Mouse (Mus musculus) naive thymus-derived CD4-positive, alpha-beta T cell, adult 5 months (primary cell): ENCODE results near the gene Bcl2a1c. TPM values are rescaled to one million over a fixed set of nuclear protein-coding genes. Genes with fewer than 3 reads are reported as not detected.

Experiments used
- polyA plus RNA-seq: library from polyadenylated mRNA; unstranded; fragments of 100-300 nt; shearing (Covaris generic); gene quantifications from one replicate; pipeline ENCODE4 v1.2.1, GENCODE M21; 2017

Gene Bcl2a1c
- polyA plus RNA-seq: not detected

DNA sequence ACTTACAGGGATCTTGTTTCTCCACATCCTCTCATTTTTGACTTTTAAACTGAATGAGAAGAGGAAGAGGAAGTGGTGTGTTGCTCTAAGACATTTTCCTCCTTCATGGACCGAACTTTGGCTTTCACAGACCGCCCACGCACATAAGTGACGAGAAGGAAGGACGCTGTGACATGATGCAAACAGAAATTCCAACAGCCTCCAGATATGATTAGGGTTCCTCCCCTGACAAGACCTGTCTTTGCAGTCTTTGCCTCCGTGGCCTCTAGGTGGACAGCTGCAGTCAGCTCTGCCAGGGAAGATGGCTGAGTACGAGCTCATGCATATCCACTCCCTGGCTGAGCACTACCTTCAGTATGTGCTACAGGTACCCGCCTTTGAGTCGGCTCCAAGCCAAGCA is at the start of gene Bcl2a1c:
Gene Bcl2a1c (plus strand): TSS at position 281 of the 400 bp plus-strand sequence.

Other genes with a start within 250 kb of the Bcl2a1c start
- 5.9 TPM for gene Crtap, start 60.5 kb downstream of the Bcl2a1c start, polyA plus RNA-seq
- gene Glb1, start 70.9 kb downstream of the Bcl2a1c start, polyA plus RNA-seq: 19.7 TPM
- 15.9 TPM for gene Tmppe, start 71.0 kb downstream of the Bcl2a1c start, polyA plus RNA-seq
- gene Ccr4, start 174.8 kb downstream of the Bcl2a1c start, polyA plus RNA-seq: 0.70 TPM
- not detected for gene C130032M10Rik, start 185.6 kb downstream of the Bcl2a1c start, polyA plus RNA-seq
- 0.04 TPM for gene Trim71, start 234.2 kb downstream of the Bcl2a1c start, polyA plus RNA-seq